Mouse (Mus musculus) heart, adult 2 months (tissue): ENCODE results near the gene Clic3. TPM values are rescaled to one million over a fixed set of nuclear protein-coding genes. Genes with fewer than 3 reads are reported as not detected.
"Not testable (repeated sequence)": the region's sequence is repeated elsewhere in the genome, so short reads cannot be mapped to it uniquely, and the experiment has no call there.

Source experiments
- DNase-seq, 2 experiments: peaks; one replicate each; pipeline ENCODE4 v3.0.0; 2021
- H3K27ac ChIP-seq: fragments of 200-600 bp; 2 replicates; pipeline ENCODE4 v1.8.1; 2022
- H3K27me3 ChIP-seq: fragments of 200-500 bp; 2 replicates; pipeline ENCODE4 v1.6.1; 2012; ENCODE audit warnings: mild to moderate bottlenecking, low read length, inconsistent platforms, mixed read lengths; ENCODE audit not compliant: control insufficient read depth, insufficient read depth
- H3K36me3 ChIP-seq: fragments of 200-500 bp; 2 replicates; pipeline ENCODE4 v1.6.1; 2012; ENCODE audit warnings: low read length, inconsistent platforms; ENCODE audit not compliant: control insufficient read depth, insufficient read depth
- H3K4me1 ChIP-seq: fragments of 200-500 bp; 2 replicates; pipeline ENCODE4 v1.6.1; 2011; ENCODE audit warnings: low read length; ENCODE audit not compliant: control insufficient read depth, insufficient read depth
- H3K4me3 ChIP-seq: fragments of 200-600 bp; 2 replicates; pipeline ENCODE4 v1.8.1; 2022
- H3K79me2 ChIP-seq: fragments of 200-500 bp; replicated peaks from 2 replicates; pipeline ENCODE4 v1.6.1; 2012; ENCODE audit warnings: mild to moderate bottlenecking, inconsistent platforms, low read length, moderate library complexity, mixed read lengths; ENCODE audit not compliant: control insufficient read depth, insufficient read depth
- H3K9ac ChIP-seq: fragments of 200-500 bp; 2 replicates; pipeline ENCODE4 v1.6.1; 2012; ENCODE audit warnings: low read depth, mild to moderate bottlenecking, control low read depth, inconsistent platforms, low read length, mixed read lengths
- CTCF ChIP-seq: fragments of 200-600 bp; IDR thresholded peaks from 2 replicates; pipeline ENCODE4 v1.8.1; 2022; ENCODE audit warnings: antibody characterized with exemption, mild to moderate bottlenecking, moderate library complexity
- EP300 ChIP-seq: fragments of 200-500 bp; IDR thresholded peaks from 2 replicates; pipeline ENCODE4 v1.6.1; 2011; ENCODE audit warnings: low read depth, low read length, control low read depth; ENCODE audit not compliant: insufficient read depth
- POLR2A ChIP-seq: fragments of 200-500 bp; IDR thresholded peaks from 2 replicates; pipeline ENCODE4 v1.6.1; 2011; ENCODE audit warnings: mild to moderate bottlenecking, low read depth, low read length, control low read depth; ENCODE audit not compliant: insufficient read depth
- WGBS: fragments of 180-500 bp; shearing (Covaris S2); methylation state at CpG from one replicate; pipeline ENCODE4 v1.1.7; 2018; 5-methylcytosine and 5-hydroxymethylcytosine counted together
- intact Hi-C: fragments of 180-260 bp; cut with DNase I; formaldehyde crosslinking; loops from one replicate; pipeline ENCODE4 v1.15.1; 2025
- long read RNA-seq: library from polyadenylated mRNA; stranded (forward); transcript quantifications from one replicate; pipeline ENCODE4 v2.0.0, GENCODE M21; 2021
- polyA plus RNA-seq: library from polyadenylated mRNA; depleted of rRNA; stranded (reverse); fragments of >200 nt; gene quantifications from 2 replicates; pipeline ENCODE4 v1.2.3, GENCODE M21; 2012; rRNA removed
- total RNA-seq, 2 experiments: library from RNA; stranded (reverse); gene quantifications; 2 replicates each; pipeline ENCODE4 v1.2.3; 2021

The Clic3 gene
- total RNA-seq = 1 to 10 TPM; 1.4 to 1.8 TPM
- polyA plus RNA-seq = 4.8 and 7.4 TPM in 2 replicates
- long read RNA-seq, partial matches to known transcripts = 0 of 3 reads
- long read RNA-seq, other reads (novel, unspliced or antisense) = 0 of 3 reads

DNA sequence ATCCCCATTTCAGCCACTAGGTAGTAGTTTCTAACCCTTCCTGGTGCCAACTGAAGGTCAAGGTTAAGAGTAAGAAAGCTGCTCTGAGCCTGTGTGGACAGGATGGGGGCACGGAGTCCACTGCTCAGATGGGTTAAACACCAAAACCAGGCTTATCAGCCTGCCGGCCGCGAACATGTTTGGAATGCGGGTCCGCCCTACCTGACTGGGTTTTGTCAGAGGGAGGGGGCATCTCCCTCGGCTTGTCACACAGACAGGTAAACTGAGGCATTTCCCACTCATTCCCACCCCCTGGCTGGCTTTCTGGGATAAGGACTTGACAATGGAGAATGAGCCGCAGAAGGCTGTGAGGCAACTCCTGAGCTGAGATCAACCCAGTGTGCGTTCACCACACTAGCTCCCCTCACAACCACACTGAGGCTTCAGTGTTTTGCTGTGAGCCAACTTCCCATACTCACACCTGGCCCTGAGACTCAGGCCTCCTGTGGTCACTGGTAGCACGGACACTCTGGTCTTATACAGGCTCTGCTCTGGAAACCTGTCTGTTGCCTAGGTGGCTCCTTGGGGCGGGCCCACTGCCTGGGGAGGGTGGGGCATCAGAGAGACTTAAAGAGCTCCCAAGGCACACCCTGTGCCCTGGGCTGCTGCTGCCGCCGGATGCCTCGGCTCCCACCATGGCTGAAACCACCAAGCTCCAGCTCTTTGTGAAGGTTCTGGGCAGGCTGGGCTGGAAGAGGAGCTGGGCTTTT, at the start of gene Clic3:
Gene Clic3, plus strand, starts transcription at position 634 of the 749 bp plus-strand sequence.
- DNase-seq = no peak
- no peak within 1 kb of the TSS for H3K9ac ChIP-seq
- no peaks in the 10 kb centered on the region for H3K36me3 ChIP-seq
- no peaks in the 10 kb centered on the region for H3K27me3 ChIP-seq
- no peak within 1 kb of the TSS for H3K4me3 ChIP-seq
- H3K27ac ChIP-seq = no peak within 1 kb of the TSS
- peaks cover 4% of the 10 kb centered on the region for H3K4me1 ChIP-seq
- no peak for TF ChIP-seq CTCF
- TF ChIP-seq EP300 = no peak
- TF ChIP-seq POLR2A = no peak
- WGBS = 46% methylated on average over 14 of the region's 14 CpGs
- H3K79me2 ChIP-seq = no peaks in the 10 kb centered on the region
- intact Hi-C loops = no loop called here

DNA sequence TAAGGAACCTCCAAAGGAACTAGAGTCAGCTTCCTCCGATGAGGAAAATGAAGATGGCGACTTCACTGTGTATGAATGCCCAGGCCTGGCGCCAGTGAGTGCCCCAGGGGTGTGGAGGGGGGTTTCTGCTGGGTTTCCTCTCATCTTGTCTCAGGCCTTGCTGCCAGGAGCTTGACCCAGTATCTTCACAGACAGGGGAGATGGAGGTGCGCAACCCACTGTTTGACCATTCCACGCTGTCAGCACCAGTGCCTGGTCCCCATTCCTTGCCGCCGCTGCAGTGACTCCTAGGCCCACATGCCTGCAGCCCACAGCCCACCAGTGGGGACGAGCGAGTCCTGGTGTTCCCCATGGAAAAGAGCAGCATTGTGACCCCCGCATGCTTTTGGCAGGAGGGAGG, 47.7 kb upstream of the Clic3 start:
- Histone ChIP-seq H3K4me3 (no peak overlapping the region), H3K27ac (no peak overlapping the region), H3K36me3 (no peaks in the 10 kb centered on the region), H3K79me2 (no peaks in the 10 kb centered on the region), H3K27me3 (no peaks in the 10 kb centered on the region), H3K9ac (no peak overlapping the region), H3K4me1 (no peaks in the 10 kb centered on the region)
- TF ChIP-seq EP300 (no peak), POLR2A (no peak), CTCF (no peak)
- intact Hi-C loops = no loop called here
- WGBS = 84% methylated on average over 10 of the region's 10 CpGs
- DNase-seq = no peak

DNA sequence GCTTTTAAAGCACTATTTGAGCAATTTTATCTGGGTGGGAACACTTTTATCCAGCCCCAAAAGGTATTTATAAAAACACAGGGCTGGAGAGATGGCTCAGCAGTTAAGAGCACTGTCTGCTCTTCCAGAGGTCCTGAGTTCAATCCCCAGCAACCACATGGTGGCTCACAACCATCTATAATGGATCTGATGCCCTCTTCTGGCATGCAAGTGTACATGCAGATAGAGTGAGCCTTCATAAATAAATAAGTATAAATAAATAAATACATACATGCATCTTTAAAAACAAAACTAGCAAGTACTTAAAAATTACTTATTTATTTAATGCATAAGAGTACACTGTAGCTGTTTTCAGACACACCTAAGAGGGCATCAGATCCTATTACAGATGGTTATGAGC, 43.2 kb upstream of the Clic3 start:
- not testable (repeated sequence) for H3K36me3 ChIP-seq, H3K4me3 ChIP-seq, H3K9ac ChIP-seq, H3K79me2 ChIP-seq, H3K27ac ChIP-seq, H3K27me3 ChIP-seq, DNase-seq, H3K4me1 ChIP-seq
- intact Hi-C loops = loop anchor here (5.0 kb wide), 1 partner anchor 36 kb away; no protein-coding TSS in a partner anchor
- peak; percentile 63 for TF ChIP-seq CTCF

DNA sequence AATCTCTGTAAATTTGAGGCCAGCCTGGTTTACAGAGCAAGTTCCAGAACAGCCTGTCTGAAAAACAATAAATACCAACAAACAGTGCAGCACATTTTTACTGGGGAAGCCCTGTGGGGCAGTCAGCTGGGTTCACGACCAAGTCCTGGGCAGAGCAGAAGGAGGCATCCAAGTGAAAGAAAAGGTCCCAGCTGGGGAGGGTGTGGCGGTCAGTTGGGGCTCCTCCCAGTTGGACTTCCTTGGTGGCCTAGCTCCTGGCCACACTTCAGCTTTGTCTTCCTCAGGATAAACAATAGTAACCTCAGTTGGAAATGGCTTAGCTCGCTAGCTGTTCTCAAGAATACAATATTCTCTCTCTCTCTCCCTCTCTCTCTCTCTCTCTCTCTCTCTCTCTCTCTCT, 39.2 kb upstream of the Clic3 start:
- peaks cover 4% of the 10 kb centered on the region; the same call in 1 of the 2 replicates for H3K4me1 ChIP-seq
- DNase-seq = peak in 1 of 2 experiments; percentile 45
- H3K4me3 ChIP-seq = no peak overlapping the region
- peak overlapping the region; percentile 0; the same call in 1 of the 2 replicates for H3K27ac ChIP-seq
- TF ChIP-seq CTCF (no peak), EP300 (no peak), POLR2A (no peak)
- intact Hi-C loops = no loop called here
- H3K79me2 ChIP-seq = no peaks in the 10 kb centered on the region
- no peaks in the 10 kb centered on the region for H3K27me3 ChIP-seq
- WGBS = 21% methylated on average over 3 of the region's 3 CpGs
- H3K9ac ChIP-seq = no peak overlapping the region
- no peaks in the 10 kb centered on the region; the same call in 1 of the 2 replicates for H3K36me3 ChIP-seq

DNA sequence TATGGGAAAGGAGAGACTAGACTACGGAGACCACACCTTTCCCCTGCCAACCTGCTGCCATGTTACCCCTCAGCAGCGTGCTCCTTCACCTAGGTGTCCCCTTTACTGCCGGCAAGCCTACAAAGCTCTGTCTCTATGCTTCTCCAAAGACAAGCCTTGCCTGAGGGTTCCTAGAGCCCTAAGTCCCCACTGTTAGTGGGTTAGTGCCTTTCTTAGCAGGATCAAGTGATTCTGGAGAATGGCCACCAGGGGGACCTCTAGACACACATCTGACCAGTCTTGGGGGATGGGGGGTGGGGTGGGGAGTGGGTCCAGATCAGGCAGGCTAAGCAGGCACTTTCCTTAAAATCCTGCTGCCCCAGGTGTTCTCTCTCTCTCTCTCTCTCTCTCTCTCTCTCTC, 34.7 kb upstream of the Clic3 start:
- DNase-seq = peak in 1 of 2 experiments; percentile 32
- H3K79me2 ChIP-seq = no peaks in the 10 kb centered on the region
- peaks cover 4% of the 10 kb centered on the region; the same call in 1 of the 2 replicates for H3K4me1 ChIP-seq
- 25% methylated on average over 3 of the region's 3 CpGs for WGBS
- H3K36me3 ChIP-seq = no peaks in the 10 kb centered on the region; the same call in 1 of the 2 replicates
- no peak overlapping the region for H3K4me3 ChIP-seq
- intact Hi-C loops = loop anchor here (10.0 kb wide), 1 partner anchor 133 kb away; the partner anchor contains the start of gene Edf1
- no peak overlapping the region for H3K27ac ChIP-seq
- H3K9ac ChIP-seq = no peak overlapping the region
- no peaks in the 10 kb centered on the region for H3K27me3 ChIP-seq
- TF ChIP-seq EP300 (no peak), CTCF (peak; percentile 62), POLR2A (no peak)
